Mouse (Mus musculus) neural tube, embryonic 12.5 days (tissue): ENCODE results near the gene Unc5a. TPM values are rescaled to one million over a fixed set of nuclear protein-coding genes. Genes with fewer than 3 reads are reported as not detected.

Experiments
- ATAC-seq: fragments of 200-750 bp; cut with Nextera tagmentation; 2 replicates; pipeline ENCODE4 v1.8.0; 2017; ENCODE audit warnings: low read depth, mild to moderate bottlenecking, moderate TSS enrichment, moderate library complexity; ENCODE audit not compliant: low FRiP score
- H3K27ac ChIP-seq: fragments of 300-500 bp; sonication (generic); 2 replicates; pipeline ENCODE4 v1.5.1; 2016
- H3K27me3 ChIP-seq: fragments of 300-500 bp; sonication (generic); replicated peaks from 2 replicates; pipeline ENCODE4 v1.6.1; 2016; ENCODE audit warnings: mild to moderate bottlenecking
- H3K36me3 ChIP-seq: fragments of 300-500 bp; sonication (generic); 2 replicates; pipeline ENCODE4 v1.6.1; 2016; ENCODE audit warnings: mild to moderate bottlenecking
- H3K4me1 ChIP-seq: fragments of 300-500 bp; sonication (generic); 2 replicates; pipeline ENCODE4 v1.6.1; 2016
- H3K4me2 ChIP-seq: fragments of 300-500 bp; sonication (generic); replicated peaks from 2 replicates; pipeline ENCODE4 v1.6.1; 2016; ENCODE audit warnings: mild to moderate bottlenecking
- H3K4me3 ChIP-seq: fragments of 300-500 bp; sonication (generic); 2 replicates; pipeline ENCODE4 v1.5.1; 2016
- H3K9ac ChIP-seq: fragments of 300-500 bp; sonication (generic); 2 replicates; pipeline ENCODE4 v1.6.1; 2016; ENCODE audit warnings: mild to moderate bottlenecking
- H3K9me3 ChIP-seq: fragments of 300-500 bp; sonication (generic); 2 replicates; pipeline ENCODE4 v1.6.1; 2016; ENCODE audit warnings: mild to moderate bottlenecking
- WGBS: fragments of 180-500 bp; shearing (Covaris S2); methylation state at CpG from one replicate; pipeline ENCODE4 v1.1.7; 2016; 5-methylcytosine and 5-hydroxymethylcytosine counted together
- polyA plus RNA-seq: library from polyadenylated mRNA; unstranded; fragments of >200 nt; fragmentation: Nextera tagmentation; extraction: Ambion mirVana; gene quantifications from 2 replicates; pipeline ENCODE4 v1.2.1, GENCODE M21; 2016

The Unc5a gene
- polyA plus RNA-seq, 1 experiment from 2014 or later: 7.7 TPM

DNA sequence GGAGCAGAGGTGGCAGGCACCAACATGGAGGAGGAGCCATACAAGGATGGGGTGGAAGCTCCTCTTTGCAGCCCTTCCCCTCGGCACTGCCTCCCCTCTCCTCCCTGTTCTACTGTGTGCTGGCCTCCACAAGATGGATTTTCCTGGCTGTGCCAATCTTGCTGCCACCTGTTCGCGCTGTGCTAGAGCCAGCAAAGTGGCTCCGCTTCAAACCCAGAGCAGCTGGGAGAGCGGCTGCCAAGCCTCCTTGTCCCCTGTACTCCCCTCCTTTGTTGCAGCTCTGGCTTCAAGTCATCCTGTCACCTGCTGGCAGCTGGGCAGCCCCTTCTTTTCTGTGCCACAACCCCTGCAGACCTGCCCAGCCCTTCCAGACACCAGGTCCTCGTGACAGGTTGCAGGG, 13.0 kb upstream of the Unc5a start:
- Histone ChIP-seq H3K4me1 (0 out of 2 replicates have a peak, but pooled peaks cover 12% of the 10 kb centered on the region), H3K9me3 (no peaks in the 10 kb centered on the region), H3K4me2 (no peak overlapping the region), H3K9ac (no peak overlapping the region), H3K27ac (no peak overlapping the region), H3K4me3 (no peak overlapping the region), H3K27me3 (peaks cover 15% of the 10 kb centered on the region), H3K36me3 (no peaks in the 10 kb centered on the region)
- 72% methylated on average over 6 of the region's 6 CpGs for WGBS
- no peak for ATAC-seq

GRCm38 (mm10) chr13:54937885-54938284, 11.3 kb upstream of the Unc5a start:
- Histone ChIP-seq H3K9ac (no peak overlapping the region), H3K36me3 (no peaks in the 10 kb centered on the region), H3K9me3 (no peaks in the 10 kb centered on the region), H3K4me1 (0 out of 2 replicates have a peak, but pooled peaks cover 7% of the 10 kb centered on the region), H3K27ac (no peak overlapping the region), H3K4me2 (no peak overlapping the region), H3K4me3 (no peak overlapping the region), H3K27me3 (peaks cover 22% of the 10 kb centered on the region)
- ATAC-seq: no peak
- 64% methylated on average over 11 of the region's 11 CpGs for WGBS

- Histone ChIP-seq H3K36me3 (no peaks in the 10 kb centered on the region), H3K9ac (no peak overlapping the region), H3K4me2 (no peak overlapping the region), H3K9me3 (no peaks in the 10 kb centered on the region), H3K4me3 (no peak overlapping the region), H3K27ac (no peak overlapping the region), H3K27me3 (peaks cover 21% of the 10 kb centered on the region), H3K4me1 (0 out of 2 replicates have a peak, but pooled peaks cover 7% of the 10 kb centered on the region)
- 85% methylated on average over 3 of the region's 3 CpGs for WGBS
- no peak for ATAC-seq
These were observed 10.7 kb upstream of the Unc5a start for GRCm38 (mm10) chr13:54938493-54938892.

DNA sequence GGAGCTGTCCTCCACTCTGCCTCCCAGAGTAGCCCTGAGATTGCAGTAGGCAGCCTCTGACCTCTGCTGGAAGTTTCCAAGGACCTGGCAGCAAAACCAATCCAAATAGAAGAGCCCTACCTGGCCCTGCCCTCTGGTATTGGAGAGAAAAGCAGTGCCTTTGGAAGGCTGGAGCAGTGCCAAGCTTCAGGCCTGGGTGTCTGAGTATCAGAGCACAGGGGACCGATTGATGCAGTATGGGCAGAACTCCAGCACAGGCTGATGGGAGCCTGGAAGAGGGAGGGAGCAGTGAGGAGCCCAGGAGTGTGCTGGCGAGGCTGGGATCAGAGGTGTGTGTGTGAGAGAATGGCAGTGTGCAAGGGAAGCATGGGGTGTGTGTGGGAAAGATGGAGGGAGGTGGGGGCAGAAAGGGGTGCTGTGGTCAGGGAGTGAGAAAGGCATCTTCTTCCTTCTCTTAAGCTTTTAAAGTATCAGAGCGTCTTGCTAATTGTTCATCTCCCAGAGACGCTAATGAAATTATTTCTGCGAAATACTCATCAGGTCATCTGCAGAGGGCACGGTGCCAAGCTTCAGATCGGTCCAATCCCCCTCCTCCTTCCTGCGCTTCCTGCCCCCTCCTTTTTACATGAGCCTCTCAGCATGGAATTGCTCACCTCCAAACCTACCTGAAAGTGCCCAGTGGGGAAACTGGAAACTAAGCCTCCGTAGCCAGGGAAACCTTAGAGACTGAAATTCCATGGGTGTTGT, 4.6 kb upstream of the Unc5a start:
- Histone ChIP-seq H3K9me3 (no peaks in the 10 kb centered on the region), H3K4me3 (no peak overlapping the region), H3K4me1 (peaks cover 12% of the 10 kb centered on the region), H3K27ac (no peak overlapping the region), H3K4me2 (no peak overlapping the region), H3K27me3 (peaks cover 56% of the 10 kb centered on the region), H3K36me3 (no peaks in the 10 kb centered on the region), H3K9ac (no peak overlapping the region)
- 53% methylated on average over 9 of the region's 9 CpGs for WGBS
- ATAC-seq: no peak

GRCm38 (mm10) chr13:54945332-54945731, 3.9 kb upstream of the Unc5a start:
- no peak for ATAC-seq
- Histone ChIP-seq H3K27me3 (peaks cover 56% of the 10 kb centered on the region), H3K4me3 (no peak overlapping the region), H3K9me3 (no peaks in the 10 kb centered on the region), H3K4me1 (peaks cover 20% of the 10 kb centered on the region), H3K4me2 (no peak overlapping the region), H3K27ac (no peak overlapping the region), H3K9ac (no peak overlapping the region), H3K36me3 (no peaks in the 10 kb centered on the region)
- 12% methylated on average over 4 of the region's 4 CpGs for WGBS

DNA sequence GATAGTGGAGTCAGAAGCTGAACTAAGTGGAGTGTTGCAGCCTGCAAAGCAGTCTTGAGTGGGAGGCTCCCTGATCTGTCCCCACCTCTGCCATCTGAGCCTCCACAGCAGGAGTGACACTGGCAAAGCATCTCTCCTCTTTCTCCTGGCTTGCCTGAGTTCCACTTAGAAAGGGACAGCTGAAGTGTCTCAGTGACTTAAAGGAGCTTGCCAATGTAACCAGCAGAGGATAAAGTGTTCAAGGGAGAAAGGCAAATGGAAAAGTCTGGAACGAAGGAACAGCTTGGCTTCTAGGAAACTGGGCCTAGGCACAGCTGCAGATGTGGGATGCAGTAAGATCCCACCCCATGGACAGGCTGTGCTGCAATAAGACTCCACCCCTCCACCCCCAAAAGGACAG, 2.8 kb upstream of the Unc5a start:
- H3K4me3 ChIP-seq: no peak overlapping the region
- ATAC-seq: no peak
- H3K9ac ChIP-seq: no peak overlapping the region
- peaks cover 31% of the 10 kb centered on the region for H3K4me1 ChIP-seq
- H3K9me3 ChIP-seq: no peaks in the 10 kb centered on the region
- no peak overlapping the region for H3K27ac ChIP-seq
- H3K4me2 ChIP-seq: no peak overlapping the region
- 80% methylated on average over 1 of the region's 1 CpGs for WGBS
- H3K27me3 ChIP-seq: peaks cover 66% of the 10 kb centered on the region
- H3K36me3 ChIP-seq: no peaks in the 10 kb centered on the region

- Histone ChIP-seq H3K4me3 (peak overlapping the region; percentile 66), H3K27me3 (peaks cover 83% of the 10 kb centered on the region), H3K4me2 (peak overlapping the region; percentile 99), H3K9me3 (no peaks in the 10 kb centered on the region), H3K9ac (peak overlapping the region; percentile 75), H3K36me3 (no peaks in the 10 kb centered on the region), H3K4me1 (peaks cover 43% of the 10 kb centered on the region), H3K27ac (0 out of 2 replicates have a peak overlapping the region, but pooled peaks have one; percentile 57)
- ATAC-seq: peak; percentile 33
- under 1% methylated on average over 44 of the region's 44 CpGs for WGBS
These were observed 381 bp downstream of the Unc5a start for GRCm38 (mm10) chr13:54949592-54949991.

- H3K4me1 ChIP-seq: peaks cover 43% of the 10 kb centered on the region
- H3K4me3 ChIP-seq: peak overlapping the region; percentile 66
- WGBS: 0% methylated on average over 8 of the region's 9 CpGs
- peak overlapping the region; percentile 99 for H3K4me2 ChIP-seq
- no peak for ATAC-seq
- H3K27me3 ChIP-seq: peaks cover 82% of the 10 kb centered on the region
- no peak overlapping the region for H3K27ac ChIP-seq
- H3K9ac ChIP-seq: peak overlapping the region; percentile 75
- no peaks in the 10 kb centered on the region for H3K36me3 ChIP-seq
- no peaks in the 10 kb centered on the region for H3K9me3 ChIP-seq
These were observed 920 bp downstream of the Unc5a start for GRCm38 (mm10) chr13:54950131-54950530.

GRCm38 (mm10) chr13:54951166-54951565, 2.0 kb downstream of the Unc5a start:
- Histone ChIP-seq H3K9me3 (no peaks in the 10 kb centered on the region), H3K27ac (no peak overlapping the region), H3K4me2 (peak overlapping the region; percentile 99), H3K36me3 (no peaks in the 10 kb centered on the region), H3K4me3 (peak overlapping the region; percentile 66), H3K9ac (no peak overlapping the region), H3K4me1 (peaks cover 48% of the 10 kb centered on the region), H3K27me3 (peaks cover 85% of the 10 kb centered on the region)
- ATAC-seq: no peak
- 47% methylated on average over 5 of the region's 5 CpGs for WGBS

- no peak for ATAC-seq
- Histone ChIP-seq H3K9ac (no peak overlapping the region), H3K4me1 (peaks cover 48% of the 10 kb centered on the region)
These were observed 5.5 kb downstream of the Unc5a start for GRCm38 (mm10) chr13:54954745-54955144.

DNA sequence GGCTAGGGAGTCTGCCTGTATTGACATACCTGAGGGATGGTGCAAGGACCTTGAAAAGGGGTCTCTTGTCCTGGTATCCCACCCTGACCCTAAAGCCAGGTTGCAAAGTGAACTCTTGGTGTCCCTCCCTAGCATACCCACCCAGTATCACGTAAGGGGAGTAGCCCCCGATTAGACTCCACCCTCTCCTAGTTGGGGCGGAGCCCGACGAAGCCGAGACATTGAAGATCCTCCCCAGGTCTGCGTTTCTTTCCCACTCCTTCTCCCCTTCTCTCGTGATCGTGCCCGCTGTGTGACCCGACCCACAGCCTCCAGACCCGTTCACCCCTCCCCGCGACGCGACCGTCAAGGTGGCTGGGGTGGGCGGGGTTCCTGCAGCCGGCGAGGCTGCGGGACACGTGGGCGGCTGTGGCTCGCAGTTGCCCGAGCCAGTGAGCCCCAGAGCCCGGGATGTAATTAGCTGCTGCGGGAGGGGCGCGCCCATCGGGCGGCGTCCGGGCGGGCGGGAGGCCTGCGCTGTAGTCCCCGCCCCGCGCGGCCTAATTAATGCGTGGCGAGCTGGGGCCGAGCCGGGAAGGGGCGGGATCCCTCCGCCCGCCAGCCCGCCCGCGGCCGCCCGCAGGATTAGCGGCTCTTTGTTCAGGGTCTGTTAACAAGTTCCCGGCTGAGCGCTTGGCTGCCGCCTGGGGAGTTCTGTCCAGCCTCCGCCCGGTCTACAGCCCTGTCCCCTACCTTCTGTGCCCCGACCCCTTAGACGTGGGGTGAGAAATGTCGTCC, 6.7 kb downstream of the Unc5a start:
- H3K4me2 ChIP-seq: peak overlapping the region; percentile 85
- H3K36me3 ChIP-seq: no peaks in the 10 kb centered on the region
- no peak overlapping the region for H3K27ac ChIP-seq
- H3K9ac ChIP-seq: peak overlapping the region; percentile 57
- H3K9me3 ChIP-seq: no peaks in the 10 kb centered on the region
- peaks cover 61% of the 10 kb centered on the region for H3K27me3 ChIP-seq
- H3K4me3 ChIP-seq: peak overlapping the region; percentile 47
- peak; percentile 76 for ATAC-seq
- H3K4me1 ChIP-seq: peaks cover 41% of the 10 kb centered on the region
- WGBS: under 1% methylated on average over 61 of the region's 61 CpGs

More at GRCm38 (mm10) chr13:54954745-54955144, 5.5 kb downstream of the Unc5a start:
- Histone ChIP-seq H3K4me3 (no peak overlapping the region), H3K27ac (no peak overlapping the region), H3K36me3 (no peaks in the 10 kb centered on the region), H3K4me2 (no peak overlapping the region), H3K9me3 (no peaks in the 10 kb centered on the region), H3K27me3 (peaks cover 70% of the 10 kb centered on the region)
- 57% methylated on average over 2 of the region's 2 CpGs for WGBS

DNA sequence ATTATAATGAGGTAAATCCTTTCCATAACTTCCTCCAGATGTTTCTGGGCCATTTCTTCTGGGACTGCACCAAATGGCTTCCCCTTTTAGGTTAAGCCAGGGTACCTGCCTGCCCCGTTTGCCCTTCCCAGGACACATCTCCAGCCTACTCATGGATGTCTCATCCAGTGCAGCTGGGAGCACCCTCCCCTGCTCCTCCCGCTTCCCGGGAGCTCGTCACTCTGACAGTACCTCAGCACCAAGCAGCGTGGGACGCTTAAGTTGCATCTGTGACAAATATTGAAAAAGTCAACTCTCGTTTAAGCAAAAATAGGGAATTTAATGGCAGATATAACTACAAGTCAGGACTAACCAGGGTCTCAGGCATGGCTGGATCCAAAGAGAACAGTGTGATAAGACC, 8.1 kb downstream of the Unc5a start:
- H3K4me2 ChIP-seq: no peak overlapping the region
- peaks cover 27% of the 10 kb centered on the region for H3K4me1 ChIP-seq
- no peak overlapping the region for H3K27ac ChIP-seq
- H3K4me3 ChIP-seq: no peak overlapping the region
- H3K9ac ChIP-seq: no peak overlapping the region
- H3K27me3 ChIP-seq: peaks cover 47% of the 10 kb centered on the region
- ATAC-seq: no peak
- no peaks in the 10 kb centered on the region for H3K9me3 ChIP-seq
- no peaks in the 10 kb centered on the region for H3K36me3 ChIP-seq
- 68% methylated on average over 7 of the region's 7 CpGs for WGBS
